Mouse (Mus musculus) limb, embryonic 14.5 days (tissue): ENCODE data around the gene Tmem210. TPM values are rescaled to one million over a fixed set of nuclear protein-coding genes. Genes with fewer than 3 reads are reported as not detected.

ENCODE experiments used
- ATAC-seq: fragments of 200-750 bp; cut with Nextera tagmentation; 2 replicates; pipeline ENCODE4 v1.8.0; 2017; ENCODE audit warnings: low read depth, moderate number of reproducible peaks, moderate TSS enrichment; ENCODE audit not compliant: low FRiP score
- DNase-seq: peaks from one replicate; pipeline ENCODE4 v3.0.0-alpha.2; 2015; ENCODE audit warnings: low spot score
- H3K27ac ChIP-seq: fragments of 300-500 bp; sonication (generic); replicated peaks from 2 replicates; pipeline ENCODE4 v1.5.1; 2014; ENCODE audit warnings: low read depth, mild to moderate bottlenecking, low read length, moderate library complexity, mixed read lengths
- H3K27me3 ChIP-seq: fragments of 300-500 bp; sonication (generic); 2 replicates; pipeline ENCODE4 v1.6.1; 2014; ENCODE audit warnings: low read length, mixed read lengths; ENCODE audit not compliant: control insufficient read depth, insufficient read depth
- H3K36me3 ChIP-seq: fragments of 300-500 bp; sonication (generic); 2 replicates; pipeline ENCODE4 v1.6.1; 2014; ENCODE audit warnings: mild to moderate bottlenecking, low read length, moderate library complexity, mixed read lengths; ENCODE audit not compliant: control insufficient read depth, insufficient read depth
- H3K4me1 ChIP-seq: fragments of 300-500 bp; sonication (generic); 2 replicates; pipeline ENCODE4 v1.6.1; 2014; ENCODE audit warnings: antibody characterized with exemption, low read length, mixed read lengths; ENCODE audit not compliant: control insufficient read depth, insufficient read depth
- H3K4me2 ChIP-seq: fragments of 300-500 bp; sonication (generic); replicated peaks from 2 replicates; pipeline ENCODE4 v1.6.1; 2014; ENCODE audit warnings: low read depth, mild to moderate bottlenecking, low read length, moderate library complexity; ENCODE audit not compliant: severe bottlenecking
- H3K4me3 ChIP-seq: fragments of 300-500 bp; sonication (generic); replicated peaks from 2 replicates; pipeline ENCODE4 v1.5.1; 2014; ENCODE audit warnings: low read length
- H3K9ac ChIP-seq: fragments of 300-500 bp; sonication (generic); 2 replicates; pipeline ENCODE4 v1.6.1; 2014; ENCODE audit warnings: mild to moderate bottlenecking, low read depth, low read length, moderate library complexity; ENCODE audit not compliant: severe bottlenecking
- H3K9me3 ChIP-seq: fragments of 300-500 bp; sonication (generic); 2 replicates; pipeline ENCODE4 v1.6.1; 2016; ENCODE audit warnings: low read length; ENCODE audit not compliant: control insufficient read depth
- POLR2A ChIP-seq: fragments of 200-500 bp; IDR thresholded peaks from 2 replicates; pipeline ENCODE4 v1.8.0; 2012; ENCODE audit warnings: inconsistent platforms, mild to moderate bottlenecking, moderate library complexity, borderline replicate concordance; ENCODE audit not compliant: insufficient read depth, insufficient read length; ENCODE audit errors: extremely low read depth
- WGBS: fragments of 180-500 bp; shearing (Covaris S2); extraction: QIAGEN DNeasy Blood & Tissue Kit; methylation state at CpG from one replicate; pipeline ENCODE4 v1.1.7; 2014; 5-methylcytosine and 5-hydroxymethylcytosine counted together
- polyA plus RNA-seq, 2 experiments: library from polyadenylated mRNA; depleted of rRNA in 1 of 2; stranded (reverse) in 1 of 2; unstranded in 1 of 2; fragments of >200 nt; fragmentation: Nextera tagmentation in 1 of 2; extraction: Ambion mirVana in 1 of 2; gene quantifications; 2 replicates each; pipeline versions ENCODE4 v1.2.1 to v1.2.3; 2012 to 2014

The Tmem210 gene
- polyA plus RNA-seq, 2 experiments: not detected

GRCm38 (mm10) chr2:25320084-25320483, 32.1 kb downstream of the Tmem210 start:
- TF ChIP-seq POLR2A: no peak
- no peak overlapping the region for H3K4me3 ChIP-seq
- no peaks in the 10 kb centered on the region for H3K9me3 ChIP-seq
- peaks cover 19% of the 10 kb centered on the region for H3K27me3 ChIP-seq
- no peaks in the 10 kb centered on the region for H3K36me3 ChIP-seq
- 19% methylated on average over 2 of the region's 2 CpGs for WGBS
- no peak overlapping the region for H3K9ac ChIP-seq
- no peak overlapping the region for H3K27ac ChIP-seq
- DNase-seq (no peak), ATAC-seq (no peak)
- H3K4me1 ChIP-seq: no peaks in the 10 kb centered on the region
- H3K4me2 ChIP-seq: no peak overlapping the region

GRCm38 (mm10) chr2:25326036-25326435, 38.1 kb downstream of the Tmem210 start:
- ATAC-seq (no peak), DNase-seq (no peak)
- H3K4me3 ChIP-seq: no peak overlapping the region
- 80% methylated on average over 2 of the region's 2 CpGs for WGBS
- H3K27ac ChIP-seq: no peak overlapping the region
- no peaks in the 10 kb centered on the region for H3K27me3 ChIP-seq
- H3K4me1 ChIP-seq: no peaks in the 10 kb centered on the region
- H3K9me3 ChIP-seq: no peaks in the 10 kb centered on the region
- no peak overlapping the region for H3K4me2 ChIP-seq
- H3K9ac ChIP-seq: no peak overlapping the region
- no peaks in the 10 kb centered on the region for H3K36me3 ChIP-seq
- no peak for TF ChIP-seq POLR2A

DNA sequence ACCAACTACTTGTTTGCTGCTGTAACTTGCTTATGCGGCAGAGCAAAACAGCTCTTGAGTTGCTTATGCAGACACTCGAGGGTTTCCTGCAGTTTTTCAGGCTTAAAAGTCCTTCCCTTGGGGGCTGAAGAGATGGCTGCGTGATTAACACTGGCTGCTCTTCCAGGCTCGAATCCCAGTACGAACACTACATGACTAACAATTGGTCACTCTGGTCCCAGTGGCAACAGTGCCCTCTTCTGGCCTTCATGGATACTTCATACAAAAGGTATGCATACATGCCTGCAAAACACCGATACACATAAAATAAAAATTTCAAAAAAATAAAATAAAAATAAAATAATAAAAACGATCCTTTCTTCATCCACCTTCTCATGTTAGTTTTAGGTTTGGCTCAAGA, 40.5 kb downstream of the Tmem210 start:
- DNase-seq (no peak), ATAC-seq (no peak)
- no peak overlapping the region for H3K27ac ChIP-seq
- no peak overlapping the region for H3K9ac ChIP-seq
- H3K27me3 ChIP-seq: no peaks in the 10 kb centered on the region
- no peak for TF ChIP-seq POLR2A
- H3K9me3 ChIP-seq: no peaks in the 10 kb centered on the region
- H3K4me1 ChIP-seq: peaks cover 7% of the 10 kb centered on the region
- WGBS: 40% methylated on average over 7 of the region's 7 CpGs
- no peaks in the 10 kb centered on the region for H3K36me3 ChIP-seq
- no peak overlapping the region for H3K4me2 ChIP-seq
- H3K4me3 ChIP-seq: no peak overlapping the region

- no peaks in the 10 kb centered on the region for H3K27me3 ChIP-seq
- 59% methylated on average over 9 of the region's 9 CpGs for WGBS
- DNase-seq (no peak), ATAC-seq (no peak)
- TF ChIP-seq POLR2A: no peak
- H3K4me3 ChIP-seq: peak overlapping the region; percentile 94
- peaks cover 9% of the 10 kb centered on the region for H3K4me1 ChIP-seq
- no peaks in the 10 kb centered on the region for H3K9me3 ChIP-seq
- peaks cover 24% of the 10 kb centered on the region for H3K36me3 ChIP-seq
- peak overlapping the region; percentile 94 for H3K9ac ChIP-seq
- peak overlapping the region; percentile 71 for H3K4me2 ChIP-seq
- H3K27ac ChIP-seq: no peak overlapping the region
Measured at GRCm38 (mm10) chr2:25331470-25331869, 43.5 kb downstream of the Tmem210 start.

DNA sequence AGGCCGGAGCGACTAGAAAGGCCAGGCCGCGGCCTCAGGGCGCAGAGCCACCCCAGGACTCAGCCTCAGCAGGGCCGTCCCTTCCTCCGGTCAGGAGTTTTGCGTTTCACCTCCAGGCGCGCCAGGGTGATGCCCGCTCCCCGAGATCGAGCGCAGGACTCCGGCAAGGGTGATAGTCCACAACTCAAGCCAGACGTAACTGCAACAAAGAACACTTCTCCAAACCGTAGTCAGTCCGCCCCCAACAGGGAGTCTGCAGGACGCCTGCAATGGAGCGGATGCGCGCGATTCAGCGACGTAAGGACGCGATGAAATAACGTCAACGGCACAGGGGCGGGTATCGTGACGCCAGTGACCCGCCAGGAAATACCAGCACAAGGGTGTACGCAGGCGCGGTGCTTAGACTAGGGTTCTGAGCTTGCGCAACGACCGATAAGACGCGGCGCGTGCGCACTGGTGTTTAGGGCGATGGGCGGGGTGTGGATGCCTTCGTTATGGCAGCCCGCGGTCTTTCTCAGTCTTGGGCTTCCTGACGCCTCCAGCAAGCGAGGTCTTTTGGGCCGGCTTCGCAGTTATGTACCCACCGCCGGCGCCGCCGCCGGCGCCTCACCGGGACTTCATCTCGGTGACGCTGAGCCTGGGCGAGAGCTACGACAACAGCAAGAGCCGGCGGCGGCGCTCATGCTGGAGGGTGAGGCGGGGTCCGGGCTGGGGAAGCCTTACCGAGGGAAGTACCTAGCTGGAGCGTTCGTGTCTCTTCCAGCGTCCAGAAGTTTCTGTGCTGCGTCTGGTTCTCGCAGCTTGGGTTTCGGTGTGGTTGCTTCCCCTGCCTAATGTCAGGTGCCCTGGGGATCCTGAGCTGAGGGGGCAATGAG, 44.6 kb downstream of the Tmem210 start, which contains the start of gene Man1b1:
Gene Man1b1 (plus strand): TSS at position 53 of the 875 bp plus-strand sequence.
- peak within 1 kb of the TSS; percentile 89 for H3K27ac ChIP-seq
- DNase-seq: peak; percentile 100
- 2% methylated on average over 77 of the region's 78 CpGs for WGBS
- no peaks in the 10 kb centered on the region for H3K27me3 ChIP-seq
- TF ChIP-seq POLR2A: peak; percentile 78; the same call in 1 of the 2 replicates
- peaks cover 9% of the 10 kb centered on the region for H3K4me1 ChIP-seq
- no peaks in the 10 kb centered on the region for H3K9me3 ChIP-seq
- H3K9ac ChIP-seq: peak within 1 kb of the TSS; percentile 94
- H3K4me2 ChIP-seq: peak within 1 kb of the TSS; percentile 80
- peak within 1 kb of the TSS; percentile 94 for H3K4me3 ChIP-seq
- peak; percentile 98 for ATAC-seq
- H3K36me3 ChIP-seq: peaks cover 35% of the 10 kb centered on the region
